Mouse (Mus musculus) megakaryocyte, adult 5-6 weeks (primary cell): ENCODE measurements around the gene Ccdc34. TPM values are rescaled to one million over a fixed set of nuclear protein-coding genes. Genes with fewer than 3 reads are reported as not detected.

Experiments used
- ATAC-seq: 2 replicates; pipeline ENCODE4 v1.8.0; 2016; ENCODE audit warnings: mild to moderate bottlenecking, inconsistent platforms; ENCODE audit not compliant: poor library complexity, severe bottlenecking
- total RNA-seq, 2 experiments: library from RNA; stranded (forward) in 1 of 2; stranded (reverse) in 1 of 2; fragments of 153-499, 151-499 nt in 1 of 2; fragments of 221-1000, 200-1000 nt in 1 of 2; gene quantifications; 2 replicates each; pipeline versions ENCODE4 v1.2.3 to v1.2.4; 2015 to 2017

The Ccdc34 gene
- total RNA-seq, 2 experiments from 2014 or later: 27.7 to 32.6 TPM

GRCm38 (mm10) chr2:110204169-110204568, 186.6 kb downstream of the Ccdc34 start:
- ATAC-seq: no peak

DNA sequence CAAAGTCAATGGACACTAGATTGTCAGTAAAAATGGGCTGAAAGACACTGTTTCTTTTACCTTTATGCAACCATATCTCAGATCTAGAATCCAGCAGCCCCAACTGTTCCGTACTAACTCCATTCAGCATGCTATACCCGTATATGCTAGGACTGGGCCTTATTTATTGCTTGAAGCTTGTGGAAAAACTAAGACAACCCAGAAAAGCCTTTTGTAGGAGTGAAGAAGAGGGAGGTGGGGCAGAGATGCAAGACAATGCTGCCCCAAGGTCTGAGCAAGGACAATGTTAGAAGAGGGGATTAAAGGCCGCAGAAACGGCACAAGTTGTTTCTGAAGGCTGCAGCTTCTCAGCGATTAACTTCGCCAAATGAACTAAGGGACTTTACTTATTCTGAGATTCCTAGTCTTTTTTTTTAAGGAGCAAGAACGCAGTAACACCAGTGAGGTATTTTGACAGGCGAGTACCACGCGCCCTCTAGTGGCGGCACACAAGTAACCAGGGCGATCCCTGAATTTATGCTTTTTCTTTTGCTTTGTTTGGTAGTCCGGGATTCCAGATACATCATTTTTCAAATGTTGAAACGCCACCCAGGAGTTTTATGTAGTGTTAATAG, 187.2 kb downstream of the Ccdc34 start:
- ATAC-seq: peak; percentile 82

- ATAC-seq: no peak
Observed at GRCm38 (mm10) chr2:110210508-110211496, 193.2 kb downstream of the Ccdc34 start.

- ATAC-seq: no peak
Observed at GRCm38 (mm10) chr2:110214278-110214677, 196.7 kb downstream of the Ccdc34 start.

DNA sequence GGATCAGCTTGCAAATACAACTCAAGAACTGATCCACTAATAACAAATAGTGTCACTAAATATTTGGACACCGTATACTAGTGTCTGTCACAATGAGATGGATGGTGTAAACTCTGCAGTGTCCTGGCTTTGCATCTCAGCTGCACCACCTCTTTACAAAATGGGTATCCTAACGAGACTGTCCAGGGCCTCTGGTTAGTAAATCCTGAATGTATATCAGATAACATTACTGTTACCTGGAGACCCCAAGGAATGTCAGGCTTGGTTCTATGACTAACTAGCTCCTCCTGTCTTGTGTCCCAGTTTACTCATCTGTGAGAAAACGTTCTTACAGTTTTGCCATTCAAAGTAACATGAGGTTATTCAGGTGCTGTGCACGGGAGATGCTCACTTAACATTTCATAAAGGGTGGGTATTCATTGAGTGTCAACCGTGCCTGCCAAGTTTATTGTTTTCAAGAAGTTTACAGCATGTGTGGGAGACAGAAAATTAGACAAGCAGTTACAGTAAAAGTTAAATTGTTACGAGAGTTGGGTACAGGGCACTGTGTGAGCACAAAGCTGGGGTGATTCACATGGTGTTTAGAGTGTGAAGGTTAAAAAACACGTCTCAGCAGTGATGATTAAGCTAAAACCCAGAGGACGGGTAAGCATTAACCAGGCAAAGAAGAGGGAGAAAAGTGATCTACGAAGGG, 197.5 kb downstream of the Ccdc34 start:
- ATAC-seq: no peak

DNA sequence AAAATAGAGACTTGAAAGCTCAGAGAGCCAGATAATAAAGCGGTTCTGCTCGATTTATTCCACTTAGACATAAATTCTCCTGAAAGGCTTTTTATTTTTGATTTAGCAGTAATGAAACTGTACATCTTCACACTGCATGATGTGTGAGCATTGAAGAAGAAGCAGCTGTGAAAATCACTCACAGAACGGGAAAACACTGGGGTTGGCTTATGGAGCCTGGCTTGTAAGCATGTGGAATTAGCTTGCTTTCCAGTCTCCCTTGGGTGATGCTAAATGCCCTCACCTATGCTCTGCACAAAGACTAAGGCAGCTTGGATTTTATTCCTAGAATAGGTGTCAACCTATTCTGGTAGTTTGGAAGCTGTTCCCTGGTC, 198.1 kb downstream of the Ccdc34 start:
- no peak for ATAC-seq

- ATAC-seq: no peak
Observed at GRCm38 (mm10) chr2:110220492-110220891, 202.9 kb downstream of the Ccdc34 start.

DNA sequence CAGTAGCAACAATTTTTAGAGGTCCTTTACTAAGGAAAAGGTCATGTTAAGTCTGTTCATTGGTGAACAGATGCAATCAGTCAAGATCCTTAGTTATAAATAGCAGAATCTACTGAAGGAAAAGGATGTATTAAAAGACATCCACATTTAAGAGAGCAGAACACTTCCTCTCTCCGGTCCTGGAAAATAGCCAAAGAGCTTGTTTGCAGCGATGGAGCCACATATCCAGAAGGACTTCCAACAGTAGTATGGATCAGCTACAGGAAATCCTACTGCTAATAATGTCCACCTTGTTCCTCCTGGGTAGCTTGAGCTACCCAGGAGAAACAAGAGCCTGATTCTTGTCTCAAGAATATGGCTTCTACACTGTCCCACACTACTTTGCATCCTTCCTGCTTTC, 205.2 kb downstream of the Ccdc34 start:
- ATAC-seq: no peak

Other genes with a start within 250 kb of the Ccdc34 start
- gene Lin7c, start 127.0 kb upstream of the Ccdc34 start, total RNA-seq (2015): 48.7 and 52.2 TPM in 2 replicates
- 92.1 and 97.8 TPM in 2 replicates for gene Lin7c, start 127.0 kb upstream of the Ccdc34 start, total RNA-seq (2017)
- gene Lgr4, start 100.2 kb upstream of the Ccdc34 start, total RNA-seq (2015): 0.94 and 1.3 TPM in 2 replicates
- gene Lgr4, start 100.2 kb upstream of the Ccdc34 start, total RNA-seq (2017): 0.73 and 0.88 TPM in 2 replicates